Mouse (Mus musculus) neural tube, embryonic 14.5 days (tissue): ENCODE measurements around the gene Urah. TPM values are rescaled to one million over a fixed set of nuclear protein-coding genes. Genes with fewer than 3 reads are reported as not detected.

ENCODE experiments used
- ATAC-seq: fragments of 200-750 bp; cut with Nextera tagmentation; 2 replicates; pipeline ENCODE4 v1.8.0; 2017; ENCODE audit warnings: low read depth, mild to moderate bottlenecking, moderate TSS enrichment, moderate library complexity
- H3K27ac ChIP-seq: fragments of 300-500 bp; sonication (generic); 2 replicates; pipeline ENCODE4 v1.5.1; 2014; ENCODE audit warnings: low read depth, mild to moderate bottlenecking, control low read depth, low read length, moderate library complexity, mixed read lengths
- H3K27me3 ChIP-seq: fragments of 300-500 bp; sonication (generic); 2 replicates; pipeline ENCODE4 v1.6.1; 2014; ENCODE audit warnings: low read length; ENCODE audit not compliant: control insufficient read depth, insufficient read depth
- H3K36me3 ChIP-seq: fragments of 300-500 bp; sonication (generic); 2 replicates; pipeline ENCODE4 v1.6.1; 2014; ENCODE audit warnings: low read length, mixed read lengths; ENCODE audit not compliant: control insufficient read depth, insufficient read depth
- H3K4me1 ChIP-seq: fragments of 300-500 bp; sonication (generic); 2 replicates; pipeline ENCODE4 v1.6.1; 2014; ENCODE audit warnings: low read length; ENCODE audit not compliant: control insufficient read depth, insufficient read depth
- H3K4me2 ChIP-seq: fragments of 300-500 bp; sonication (generic); 2 replicates; pipeline ENCODE4 v1.6.1; 2014; ENCODE audit warnings: mild to moderate bottlenecking, low read depth, low read length, control low read depth
- H3K4me3 ChIP-seq: fragments of 300-500 bp; sonication (generic); 2 replicates; pipeline ENCODE4 v1.5.1; 2014; ENCODE audit warnings: low read depth, low read length, control low read depth, mixed read lengths
- H3K9ac ChIP-seq: fragments of 300-500 bp; sonication (generic); replicated peaks from 2 replicates; pipeline ENCODE4 v1.6.1; 2014; ENCODE audit warnings: low read depth, mild to moderate bottlenecking, control low read depth, low read length, mixed read lengths
- H3K9me3 ChIP-seq: fragments of 300-500 bp; sonication (generic); 2 replicates; pipeline ENCODE4 v1.6.1; 2016; ENCODE audit warnings: low read length; ENCODE audit not compliant: control insufficient read depth
- WGBS: fragments of 180-500 bp; shearing (Covaris S2); extraction: QIAGEN DNeasy Blood & Tissue Kit; methylation state at CpG from one replicate; pipeline ENCODE4 v1.1.7; 2014; 5-methylcytosine and 5-hydroxymethylcytosine counted together
- polyA plus RNA-seq: library from polyadenylated mRNA; unstranded; fragments of >200 nt; fragmentation: Nextera tagmentation; extraction: Ambion mirVana; gene quantifications from 2 replicates; pipeline ENCODE4 v1.2.1, GENCODE M21; 2014

Gene Urah
- polyA plus RNA-seq, 1 experiment from 2014 or later, result 0.31 TPM

DNA sequence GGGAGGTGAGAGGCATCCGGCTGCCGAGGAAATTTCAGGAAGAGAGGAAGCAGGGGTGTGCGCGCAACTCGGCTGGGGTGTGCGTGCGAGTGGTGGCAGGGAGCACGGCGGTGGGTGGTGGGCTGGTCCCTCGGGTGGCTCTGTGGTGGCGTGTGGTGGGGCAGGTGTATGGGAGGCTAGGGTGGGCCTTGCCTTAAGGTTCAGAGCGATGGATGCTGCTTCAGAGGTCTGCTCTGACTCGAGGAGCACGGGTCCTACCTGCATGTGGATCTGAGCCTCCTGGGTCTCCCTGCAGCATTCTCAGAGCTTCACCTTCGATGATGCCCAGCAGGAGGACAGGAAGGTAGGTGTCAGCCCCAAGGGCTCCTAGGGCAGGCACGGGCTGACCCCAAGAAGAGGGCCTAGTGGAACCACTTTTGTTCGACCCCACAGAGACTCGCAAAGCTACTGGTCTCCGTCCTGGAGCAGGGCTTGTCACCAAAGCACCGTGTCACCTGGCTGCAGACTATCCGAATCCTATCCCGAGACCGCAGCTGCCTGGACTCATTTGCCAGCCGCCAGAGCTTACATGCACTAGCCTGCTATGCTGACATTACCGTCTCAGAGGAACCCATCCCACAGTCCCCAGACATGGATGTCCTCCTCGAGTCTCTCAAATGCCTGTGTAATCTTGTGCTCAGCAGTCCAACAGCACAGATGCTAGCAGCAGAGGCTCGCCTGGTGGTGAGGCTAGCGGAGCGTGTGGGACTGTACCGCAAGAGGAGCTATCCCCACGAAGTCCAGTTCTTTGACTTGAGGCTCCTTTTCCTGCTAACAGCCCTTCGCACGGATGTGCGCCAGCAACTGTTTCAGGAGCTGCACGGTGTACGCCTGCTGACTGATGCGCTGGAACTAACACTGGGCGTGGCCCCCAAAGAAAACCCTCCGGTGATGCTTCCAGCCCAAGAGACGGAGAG lies 23.0 kb downstream of the Urah start, which contains the start of gene Bet1l:
Gene Bet1l (minus strand): TSS at position 28 of the 956 bp plus-strand sequence.
- Histone ChIP-seq H3K9me3 (no peaks in the 10 kb centered on the region), H3K4me1 (peaks cover 21% of the 10 kb centered on the region), H3K27ac (peak within 1 kb of the TSS; percentile 89), H3K9ac (peak within 1 kb of the TSS; percentile 81), H3K36me3 (peaks cover 45% of the 10 kb centered on the region), H3K4me3 (peak within 1 kb of the TSS; percentile 67), H3K4me2 (peak within 1 kb of the TSS; percentile 97), H3K27me3 (no peaks in the 10 kb centered on the region)
- peak; percentile 33 for ATAC-seq
- 34% methylated on average over 40 of the region's 40 CpGs for WGBS

DNA sequence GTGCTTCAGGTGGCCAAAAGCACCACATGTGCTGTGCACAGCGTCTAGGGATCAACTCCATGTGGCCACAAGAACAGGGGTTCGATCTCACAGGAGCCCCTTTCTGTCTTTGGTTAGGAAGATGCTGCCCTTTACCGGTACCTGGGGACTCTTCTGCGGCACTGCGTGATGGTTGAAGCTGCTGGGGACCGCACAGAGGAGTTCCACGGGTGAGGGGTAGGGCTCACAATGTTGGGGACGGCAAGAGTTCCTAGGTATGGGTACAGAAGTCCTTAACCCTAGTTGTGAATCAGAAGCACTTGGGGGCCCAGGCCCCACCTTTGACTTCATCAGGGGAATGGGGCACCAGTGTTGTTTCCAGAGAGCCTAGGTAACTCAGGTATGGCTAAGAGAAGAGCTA lies 23.9 kb downstream of the Urah start:
- 92% methylated on average over 8 of the region's 8 CpGs for WGBS
- H3K9me3 ChIP-seq, result no peaks in the 10 kb centered on the region
- H3K27ac ChIP-seq, result no peak overlapping the region
- peaks cover 45% of the 10 kb centered on the region for H3K36me3 ChIP-seq
- H3K4me1 ChIP-seq, result peaks cover 21% of the 10 kb centered on the region
- no peak for ATAC-seq
- H3K4me3 ChIP-seq, result peak overlapping the region; percentile 67
- peak overlapping the region; percentile 97 for H3K4me2 ChIP-seq
- H3K27me3 ChIP-seq, result no peaks in the 10 kb centered on the region
- H3K9ac ChIP-seq, result 0 out of 2 replicates have a peak overlapping the region, but pooled peaks have one; percentile 81

DNA sequence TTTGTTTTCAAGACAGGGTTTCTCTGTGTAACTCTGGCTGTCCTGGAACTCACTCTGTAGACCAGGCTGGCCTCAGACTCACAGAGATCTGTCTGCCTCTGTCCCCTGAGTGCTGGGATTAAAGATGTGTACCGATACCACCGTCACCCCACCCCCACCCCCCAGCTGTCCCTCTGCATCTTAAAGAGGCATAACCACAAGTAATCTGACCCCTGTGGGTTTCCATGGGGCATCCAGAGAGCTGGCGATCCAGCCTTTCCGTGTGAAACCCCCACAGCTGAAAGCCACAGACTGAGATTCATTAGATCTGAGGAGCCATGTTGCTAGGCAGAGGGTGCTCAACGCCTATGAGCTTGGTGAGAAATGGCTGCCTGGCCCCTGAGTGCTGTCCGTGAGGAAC lies 25.2 kb downstream of the Urah start:
- Histone ChIP-seq H3K27ac (no peak overlapping the region), H3K36me3 (peaks cover 44% of the 10 kb centered on the region), H3K4me1 (peaks cover 19% of the 10 kb centered on the region), H3K9ac (no peak overlapping the region), H3K9me3 (no peaks in the 10 kb centered on the region), H3K4me2 (no peak overlapping the region), H3K4me3 (no peak overlapping the region), H3K27me3 (no peaks in the 10 kb centered on the region)
- ATAC-seq, result no peak
- WGBS, result 79% methylated on average over 6 of the region's 6 CpGs

DNA sequence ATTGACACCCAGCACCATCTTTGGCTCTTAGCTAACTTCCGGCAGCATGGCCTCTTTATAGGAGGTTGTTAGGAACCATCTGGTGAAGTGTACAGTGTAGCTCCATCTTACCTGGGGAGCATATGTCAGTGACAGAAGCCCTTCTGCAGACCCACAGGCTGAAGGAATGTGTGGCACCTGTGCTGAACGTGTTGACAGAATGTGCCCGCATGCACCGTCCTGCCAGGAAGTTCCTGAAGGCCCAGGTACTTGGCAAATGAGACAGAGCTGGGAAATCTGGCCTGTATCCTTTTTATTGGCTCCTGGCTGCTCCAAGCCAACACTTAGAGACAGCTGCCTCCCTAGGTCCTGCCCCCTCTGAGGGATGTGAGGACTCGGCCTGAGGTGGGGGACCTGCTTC lies 25.9 kb downstream of the Urah start:
- peaks cover 44% of the 10 kb centered on the region for H3K36me3 ChIP-seq
- 83% methylated on average over 5 of the region's 5 CpGs for WGBS
- ATAC-seq, result no peak

DNA sequence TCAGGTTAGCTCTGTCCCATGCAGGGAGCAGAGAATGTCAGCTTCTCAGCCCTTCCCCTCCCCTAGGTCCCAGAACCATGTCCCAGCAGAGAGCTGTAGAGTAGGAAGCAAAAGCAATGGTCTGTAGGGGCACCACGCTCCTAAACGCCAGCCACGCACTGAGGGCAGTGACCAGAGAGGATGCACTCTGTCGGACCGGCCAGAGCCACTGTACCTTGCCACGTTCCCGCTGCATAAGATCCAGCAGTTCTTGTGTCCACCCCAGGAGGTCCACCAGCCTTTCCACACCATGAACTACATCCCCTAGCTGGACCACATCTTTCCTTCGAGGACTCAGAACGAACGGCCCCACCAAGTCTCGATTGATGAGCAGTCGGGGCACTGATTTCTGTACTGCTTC lies 29.9 kb downstream of the Urah start:
- H3K27me3 ChIP-seq, result no peaks in the 10 kb centered on the region
- no peak overlapping the region for H3K27ac ChIP-seq
- no peak overlapping the region for H3K4me3 ChIP-seq
- no peak overlapping the region for H3K9ac ChIP-seq
- no peak overlapping the region for H3K4me2 ChIP-seq
- no peaks in the 10 kb centered on the region for H3K4me1 ChIP-seq
- no peaks in the 10 kb centered on the region for H3K9me3 ChIP-seq
- H3K36me3 ChIP-seq, result peaks cover 44% of the 10 kb centered on the region
- 89% methylated on average over 12 of the region's 12 CpGs for WGBS
- ATAC-seq, result no peak

More for the DNA sequence above, 25.9 kb downstream of the Urah start:
- Histone ChIP-seq H3K27me3 (no peaks in the 10 kb centered on the region), H3K9me3 (no peaks in the 10 kb centered on the region), H3K4me3 (no peak overlapping the region), H3K4me2 (no peak overlapping the region), H3K4me1 (peaks cover 12% of the 10 kb centered on the region), H3K9ac (no peak overlapping the region), H3K27ac (no peak overlapping the region)

DNA sequence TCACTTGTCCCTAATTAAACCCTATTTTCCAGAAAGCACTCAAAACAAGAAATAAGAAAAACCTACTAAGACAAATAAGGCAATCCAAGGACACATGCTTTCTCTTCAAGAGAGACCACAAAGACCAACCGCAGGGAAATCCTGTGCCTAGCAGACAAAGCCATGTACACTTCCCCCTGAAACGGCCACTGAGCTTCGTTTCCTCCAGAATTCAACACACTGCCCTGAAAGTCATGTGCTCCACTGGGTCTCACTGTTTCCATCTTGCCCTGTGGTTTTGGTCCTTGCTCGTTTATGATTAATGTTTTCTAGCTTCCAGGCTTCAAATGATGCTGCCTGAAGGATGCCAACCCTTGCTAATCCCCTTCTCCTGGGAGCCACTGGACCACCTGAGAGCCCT lies 39.4 kb downstream of the Urah start:
- Histone ChIP-seq H3K9me3 (no peaks in the 10 kb centered on the region), H3K4me3 (no peak overlapping the region), H3K4me1 (no peaks in the 10 kb centered on the region), H3K9ac (no peak overlapping the region), H3K27ac (no peak overlapping the region), H3K27me3 (no peaks in the 10 kb centered on the region), H3K4me2 (no peak overlapping the region), H3K36me3 (peaks cover 20% of the 10 kb centered on the region)
- no peak for ATAC-seq
- WGBS, result 83% methylated on average over 4 of the region's 4 CpGs

DNA sequence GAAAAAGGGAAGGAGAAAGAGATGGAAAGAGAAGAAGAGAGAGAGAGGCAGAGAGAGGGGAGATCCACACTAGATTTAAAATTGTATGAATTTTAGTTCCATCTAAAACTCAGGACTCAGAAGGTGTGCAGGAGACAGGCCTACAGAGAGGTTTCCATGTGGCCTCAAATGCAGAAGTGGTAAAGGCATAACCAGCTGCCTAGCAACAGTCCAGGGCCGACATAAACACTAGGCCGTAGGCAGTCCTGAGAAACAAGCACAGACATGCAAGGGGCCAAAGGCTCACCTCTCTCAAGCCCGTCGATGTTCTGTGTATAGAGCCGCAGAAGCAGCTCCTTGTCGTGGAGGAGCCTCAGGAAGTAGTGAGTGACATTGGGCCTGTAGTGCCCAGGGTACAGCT lies 42.5 kb downstream of the Urah start:
- Histone ChIP-seq H3K4me3 (no peak overlapping the region), H3K4me1 (no peaks in the 10 kb centered on the region; the same call in 1 of the 2 replicates), H3K27ac (no peak overlapping the region), H3K4me2 (no peak overlapping the region), H3K27me3 (no peaks in the 10 kb centered on the region), H3K36me3 (peaks cover 20% of the 10 kb centered on the region), H3K9me3 (no peaks in the 10 kb centered on the region), H3K9ac (no peak overlapping the region)
- ATAC-seq, result no peak
- WGBS, result 92% methylated on average over 6 of the region's 6 CpGs

DNA sequence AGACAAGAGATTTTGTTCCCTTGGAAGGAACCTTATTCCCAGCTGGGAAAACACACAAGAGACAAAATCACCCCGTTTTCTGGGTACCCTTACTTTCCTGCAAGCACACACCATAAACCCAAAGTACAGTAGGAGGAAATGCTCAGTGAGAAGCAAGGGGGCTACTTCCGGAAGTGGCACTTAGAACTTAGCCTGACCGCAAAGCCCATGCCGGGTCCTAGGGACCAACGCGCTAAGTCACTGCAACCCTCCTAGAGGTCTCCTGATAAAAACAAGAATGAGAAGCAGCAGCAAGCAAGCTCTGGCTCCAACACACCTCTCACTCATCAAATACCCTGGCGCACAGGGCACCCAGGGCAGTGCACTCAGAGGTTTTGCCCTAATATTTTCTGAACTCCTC lies 44.5 kb downstream of the Urah start:
- peaks cover 4% of the 10 kb centered on the region; the same call in 1 of the 2 replicates for H3K4me1 ChIP-seq
- peaks cover 20% of the 10 kb centered on the region for H3K36me3 ChIP-seq
- no peak overlapping the region for H3K9ac ChIP-seq
- H3K4me2 ChIP-seq, result no peak overlapping the region
- H3K9me3 ChIP-seq, result no peaks in the 10 kb centered on the region
- H3K4me3 ChIP-seq, result no peak overlapping the region
- H3K27ac ChIP-seq, result no peak overlapping the region
- 89% methylated on average over 7 of the region's 7 CpGs for whole genome bisulfite sequencing
- no peaks in the 10 kb centered on the region for H3K27me3 ChIP-seq
- no peak for ATAC-seq

DNA sequence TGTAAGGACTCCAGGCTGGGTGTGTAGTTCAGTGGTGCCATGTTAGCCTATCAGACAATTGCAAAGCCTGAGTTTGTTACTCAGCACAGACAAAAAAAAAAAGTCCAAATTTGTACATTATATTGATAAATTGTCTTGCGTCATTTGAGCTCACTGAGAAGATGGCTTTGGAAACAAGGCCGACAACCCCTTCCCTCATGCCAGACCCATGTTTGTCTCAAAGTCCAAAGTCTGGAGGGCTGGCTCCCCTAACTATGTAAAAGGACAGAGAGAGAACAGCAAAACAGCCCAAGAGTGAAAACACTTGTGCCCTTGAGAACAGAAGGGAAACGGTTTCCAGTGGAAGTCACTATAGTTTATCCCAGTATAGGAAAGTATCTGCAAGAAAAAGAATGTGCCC lies 45.6 kb downstream of the Urah start:
- H3K4me2 ChIP-seq, result no peak overlapping the region
- no peaks in the 10 kb centered on the region for H3K9me3 ChIP-seq
- H3K27ac ChIP-seq, result no peak overlapping the region
- H3K4me1 ChIP-seq, result peaks cover 4% of the 10 kb centered on the region; the same call in 1 of the 2 replicates
- 89% methylated on average over 3 of the region's 3 CpGs for whole genome bisulfite sequencing
- H3K4me3 ChIP-seq, result no peak overlapping the region
- ATAC-seq, result no peak
- no peaks in the 10 kb centered on the region for H3K27me3 ChIP-seq
- no peak overlapping the region for H3K9ac ChIP-seq
- H3K36me3 ChIP-seq, result peaks cover 17% of the 10 kb centered on the region; the same call in 1 of the 2 replicates
